Mouse (Mus musculus): Measurements from ENCODE around the gene Aff3. TPM values are rescaled to one million over a fixed set of nuclear protein-coding genes. Genes with fewer than 3 reads are reported as not detected.

The Aff3 gene
- total RNA-seq, 1 experiment, result 1.7 TPM

GRCm38 (mm10) chr1:38662616-38663193, 2.0 kb downstream of the Aff3 start:
- in situ Hi-C loops (cut with MboI; ENCODE audit: low sequenced_read_pairs in 2 of 2, unreplicated experiment in 2 of 2), result no loop called here

GRCm38 (mm10) chr1:38658933-38659553, 5.7 kb downstream of the Aff3 start:
- no peak for TF ChIP-seq ZC3H11A (IDR thresholded peaks at IDR 0.05; ENCODE audit: borderline replicate concordance, low read depth, low read length)
- no peak for TF ChIP-seq HCFC1 (IDR thresholded peaks at IDR 0.05; ENCODE audit: borderline replicate concordance, insufficient read depth, low read length)
- TF ChIP-seq CHD2 (IDR thresholded peaks at IDR 0.05; ENCODE audit: low read depth, low read length), result no peak
- DNase-seq (ENCODE audit: low read depth, low spot score), result no peak
- in situ Hi-C loops (cut with MboI; ENCODE audit: low sequenced_read_pairs in 2 of 2, unreplicated experiment in 2 of 2), result no loop called here
- Histone ChIP-seq H3K27ac (ENCODE audit: insufficient read depth, low read depth, low read length, poor library complexity, severe bottlenecking) (no peak overlapping the region), H3K36me3 (ENCODE audit: control insufficient read depth, insufficient read depth, low read length, poor library complexity, severe bottlenecking) (no peaks in the 10 kb centered on the region), H3K9ac (ENCODE audit: insufficient read depth, low read depth, low read length, poor library complexity, severe bottlenecking) (no peak overlapping the region), H3K9me3 (ENCODE audit: control insufficient read depth, insufficient read depth, low read depth, low read length) (no peaks in the 10 kb centered on the region), H3K4me3 (ENCODE audit: insufficient read depth in 1 of 2, low read depth in 1 of 2, low read length in 2 of 2, poor library complexity in 1 of 2, severe bottlenecking in 1 of 2) (no peak overlapping the region), H3K4me1 (ENCODE audit: control insufficient read depth in 2 of 2, insufficient read depth in 2 of 2, low read length in 2 of 2, poor library complexity in 1 of 2) (no peaks in the 10 kb centered on the region)

More at GRCm38 (mm10) chr1:38662616-38663193, 2.0 kb downstream of the Aff3 start:
- no peak overlapping the region for H3K9ac ChIP-seq (ENCODE audit: insufficient read depth, low read depth, low read length, poor library complexity, severe bottlenecking)
- H3K9me3 ChIP-seq (ENCODE audit: control insufficient read depth, insufficient read depth, low read depth, low read length), result no peaks in the 10 kb centered on the region
- DNase-seq (ENCODE audit: low read depth, low spot score), result no peak
- H3K4me1 ChIP-seq (ENCODE audit: control insufficient read depth in 2 of 2, insufficient read depth in 2 of 2, low read length in 2 of 2, poor library complexity in 1 of 2), result no peaks in the 10 kb centered on the region
- H3K4me3 ChIP-seq (ENCODE audit: insufficient read depth in 1 of 2, low read depth in 1 of 2, low read length in 2 of 2, poor library complexity in 1 of 2, severe bottlenecking in 1 of 2), result no peak overlapping the region
- no peak overlapping the region for H3K27ac ChIP-seq (ENCODE audit: insufficient read depth, low read depth, low read length, poor library complexity, severe bottlenecking)
- TF ChIP-seq MAFK (IDR thresholded peaks at IDR 0.05; ENCODE audit: insufficient read depth, low read depth, low read length), result no peak
- TF ChIP-seq CHD2 (IDR thresholded peaks at IDR 0.05; ENCODE audit: low read depth, low read length), result no peak
- H3K36me3 ChIP-seq (ENCODE audit: control insufficient read depth, insufficient read depth, low read length, poor library complexity, severe bottlenecking), result no peaks in the 10 kb centered on the region

GRCm38 (mm10) chr1:38658376-38658775, 6.4 kb downstream of the Aff3 start:
- no peak overlapping the region for H3K9ac ChIP-seq (ENCODE audit: insufficient read depth, low read depth, low read length, poor library complexity, severe bottlenecking)
- H3K27ac ChIP-seq (ENCODE audit: insufficient read depth, low read depth, low read length, poor library complexity, severe bottlenecking), result no peak overlapping the region
- H3K4me3 ChIP-seq (ENCODE audit: insufficient read depth in 1 of 2, low read depth in 1 of 2, low read length in 2 of 2, poor library complexity in 1 of 2, severe bottlenecking in 1 of 2), result no peak overlapping the region
- TF ChIP-seq ZNF384 (IDR thresholded peaks at IDR 0.05; ENCODE audit: low read depth, low read length) (no peak), ZC3H11A (IDR thresholded peaks at IDR 0.05; ENCODE audit: borderline replicate concordance, low read depth, low read length) (no peak), HCFC1 (IDR thresholded peaks at IDR 0.05; ENCODE audit: borderline replicate concordance, insufficient read depth, low read length) (no peak)
- H3K4me1 ChIP-seq (ENCODE audit: control insufficient read depth in 2 of 2, insufficient read depth in 2 of 2, low read length in 2 of 2, poor library complexity in 1 of 2), result no peaks in the 10 kb centered on the region
- in situ Hi-C loops (cut with MboI; ENCODE audit: low sequenced_read_pairs in 2 of 2, unreplicated experiment in 2 of 2), result no loop called here
- H3K36me3 ChIP-seq (ENCODE audit: control insufficient read depth, insufficient read depth, low read length, poor library complexity, severe bottlenecking), result no peaks in the 10 kb centered on the region
- no peak for DNase-seq (ENCODE audit: low read depth, low spot score)
- H3K9me3 ChIP-seq (ENCODE audit: control insufficient read depth, insufficient read depth, low read depth, low read length), result no peaks in the 10 kb centered on the region

GRCm38 (mm10) chr1:38657606-38658005, 7.1 kb downstream of the Aff3 start:
- DNase-seq (ENCODE audit: low read depth, low spot score), result no peak
- Histone ChIP-seq H3K9ac (ENCODE audit: insufficient read depth, low read depth, low read length, poor library complexity, severe bottlenecking) (no peak overlapping the region), H3K36me3 (ENCODE audit: control insufficient read depth, insufficient read depth, low read length, poor library complexity, severe bottlenecking) (no peaks in the 10 kb centered on the region), H3K4me3 (ENCODE audit: insufficient read depth in 1 of 2, low read depth in 1 of 2, low read length in 2 of 2, poor library complexity in 1 of 2, severe bottlenecking in 1 of 2) (no peak overlapping the region), H3K27ac (ENCODE audit: insufficient read depth, low read depth, low read length, poor library complexity, severe bottlenecking) (no peak overlapping the region), H3K4me1 (ENCODE audit: control insufficient read depth in 2 of 2, insufficient read depth in 2 of 2, low read length in 2 of 2, poor library complexity in 1 of 2) (no peaks in the 10 kb centered on the region), H3K9me3 (ENCODE audit: control insufficient read depth, insufficient read depth, low read depth, low read length) (no peaks in the 10 kb centered on the region)
- TF ChIP-seq MAFK (IDR thresholded peaks at IDR 0.05; ENCODE audit: insufficient read depth, low read depth, low read length) (no peak), ZC3H11A (IDR thresholded peaks at IDR 0.05; ENCODE audit: borderline replicate concordance, low read depth, low read length) (no peak)
- in situ Hi-C loops (cut with MboI; ENCODE audit: low sequenced_read_pairs in 2 of 2, unreplicated experiment in 2 of 2), result no loop called here

GRCm38 (mm10) chr1:38654981-38655540, 9.7 kb downstream of the Aff3 start:
- H3K27ac ChIP-seq (ENCODE audit: insufficient read depth, low read depth, low read length, poor library complexity, severe bottlenecking), result peak overlapping the region; percentile 56; the same call in 1 of the 2 replicates
- no peaks in the 10 kb centered on the region for H3K36me3 ChIP-seq (ENCODE audit: control insufficient read depth, insufficient read depth, low read length, poor library complexity, severe bottlenecking)
- H3K9ac ChIP-seq (ENCODE audit: insufficient read depth, low read depth, low read length, poor library complexity, severe bottlenecking), result no peak overlapping the region
- DNase-seq (ENCODE audit: low read depth, low spot score), result peak; percentile 31
- no peaks in the 10 kb centered on the region for H3K9me3 ChIP-seq (ENCODE audit: control insufficient read depth, insufficient read depth, low read depth, low read length)
- no peak overlapping the region; a peak in 1 of 4 replicates for H3K4me3 ChIP-seq (ENCODE audit: insufficient read depth in 1 of 2, low read depth in 1 of 2, low read length in 2 of 2, poor library complexity in 1 of 2, severe bottlenecking in 1 of 2)
- TF ChIP-seq ZC3H11A (IDR thresholded peaks at IDR 0.05; ENCODE audit: borderline replicate concordance, low read depth, low read length) (0 out of 2 replicates have a peak, but pooled peaks have one; percentile 23), MAFK (IDR thresholded peaks at IDR 0.05; ENCODE audit: insufficient read depth, low read depth, low read length) (peak; percentile 91), CHD2 (IDR thresholded peaks at IDR 0.05; ENCODE audit: low read depth, low read length) (no peak), ZNF384 (IDR thresholded peaks at IDR 0.05; ENCODE audit: low read depth, low read length) (peak; percentile 65; the same call in 1 of the 2 replicates), HCFC1 (IDR thresholded peaks at IDR 0.05; ENCODE audit: borderline replicate concordance, insufficient read depth, low read length) (no peak)
- no peaks in the 10 kb centered on the region for H3K4me1 ChIP-seq (ENCODE audit: control insufficient read depth in 2 of 2, insufficient read depth in 2 of 2, low read length in 2 of 2, poor library complexity in 1 of 2)
- in situ Hi-C loops (cut with MboI; ENCODE audit: low sequenced_read_pairs in 2 of 2, unreplicated experiment in 2 of 2), result no loop called here
